Mouse (Mus musculus) testis, adult 2 months (tissue): ENCODE data around the gene Olfr52. TPM values are rescaled to one million over a fixed set of nuclear protein-coding genes. Genes with fewer than 3 reads are reported as not detected.

Source experiments
- H3K27ac ChIP-seq: fragments of 200-500 bp; 2 replicates; pipeline ENCODE4 v1.5.1; 2012; ENCODE audit warnings: low read depth, low read length; ENCODE audit not compliant: control insufficient read depth, insufficient read depth
- H3K27me3 ChIP-seq: fragments of 200-500 bp; 2 replicates; pipeline ENCODE4 v1.6.1; 2012; ENCODE audit warnings: mild to moderate bottlenecking, low read length, moderate library complexity; ENCODE audit not compliant: control insufficient read depth, insufficient read depth
- H3K36me3 ChIP-seq: fragments of 200-500 bp; 2 replicates; pipeline ENCODE4 v1.6.1; 2012; ENCODE audit warnings: mild to moderate bottlenecking, low read length; ENCODE audit not compliant: control insufficient read depth, insufficient read depth
- H3K4me1 ChIP-seq: fragments of 200-500 bp; 2 replicates; pipeline ENCODE4 v1.6.1; 2012; ENCODE audit warnings: low read length; ENCODE audit not compliant: control insufficient read depth, insufficient read depth
- H3K4me3 ChIP-seq: fragments of 200-500 bp; 2 replicates; pipeline ENCODE4 v1.5.1; 2012; ENCODE audit warnings: low read depth, mild to moderate bottlenecking, low read length, moderate library complexity, mixed read lengths; ENCODE audit not compliant: control insufficient read depth
- CTCF ChIP-seq: fragments of 200-500 bp; IDR thresholded peaks from 2 replicates; pipeline ENCODE4 v1.5.1; 2012; ENCODE audit warnings: low read depth, mild to moderate bottlenecking, inconsistent platforms, low read length, moderate library complexity; ENCODE audit not compliant: control insufficient read depth, insufficient read depth, insufficient replicate concordance
- POLR2A ChIP-seq: fragments of 200-500 bp; IDR thresholded peaks from 2 replicates; pipeline ENCODE4 v1.6.1; 2012; ENCODE audit warnings: low read depth, mild to moderate bottlenecking, inconsistent platforms, low read length, moderate library complexity; ENCODE audit not compliant: control insufficient read depth
- polyA plus RNA-seq: library from polyadenylated mRNA; depleted of rRNA; stranded (reverse); fragments of >200 nt; gene quantifications from 2 replicates; pipeline ENCODE4 v1.2.3, GENCODE M21; 2012; rRNA removed

Gene Olfr52
- polyA plus RNA-seq, 1 experiment, result not detected

GRCm38 (mm10) chr2:86167422-86167821 lies 18.1 kb downstream of the Olfr52 start, which contains the start of gene Olfr1043:
Gene Olfr1043 (minus strand): TSS chr2:86167522.
- no peaks in the 10 kb centered on the region for H3K27me3 ChIP-seq
- H3K4me3 ChIP-seq, result no peak within 1 kb of the TSS
- no peak within 1 kb of the TSS for H3K27ac ChIP-seq
- no peak for TF ChIP-seq POLR2A
- no peak for TF ChIP-seq CTCF
- no peaks in the 10 kb centered on the region for H3K36me3 ChIP-seq
- no peaks in the 10 kb centered on the region for H3K4me1 ChIP-seq

DNA sequence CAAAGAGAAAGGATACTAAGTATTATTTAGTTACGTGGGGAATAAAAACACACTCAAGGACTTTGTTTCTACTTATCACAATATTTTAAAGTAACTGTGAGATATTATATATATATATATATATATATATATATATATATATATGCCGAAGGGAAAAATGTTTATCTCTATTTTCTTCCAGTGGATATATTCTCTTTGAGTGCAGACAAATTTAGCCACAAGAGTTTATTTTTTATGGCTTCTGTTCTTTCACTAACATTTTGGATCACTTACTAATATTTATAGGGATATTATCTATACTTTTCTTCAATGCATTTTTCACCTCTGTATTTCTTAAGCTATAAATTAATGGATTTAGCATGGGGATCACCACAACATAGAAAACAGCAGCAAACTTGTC lies 23.7 kb downstream of the Olfr52 start, which contains the start of gene Olfr1042:
Olfr1042 (minus strand) TSS at position 101 of the 400 bp plus-strand sequence.
- Histone ChIP-seq H3K27me3 (no peaks in the 10 kb centered on the region), H3K27ac (no peak within 1 kb of the TSS), H3K4me1 (no peaks in the 10 kb centered on the region), H3K4me3 (no peak within 1 kb of the TSS), H3K36me3 (no peaks in the 10 kb centered on the region)
- no peak for TF ChIP-seq POLR2A
- TF ChIP-seq CTCF, result no peak

DNA sequence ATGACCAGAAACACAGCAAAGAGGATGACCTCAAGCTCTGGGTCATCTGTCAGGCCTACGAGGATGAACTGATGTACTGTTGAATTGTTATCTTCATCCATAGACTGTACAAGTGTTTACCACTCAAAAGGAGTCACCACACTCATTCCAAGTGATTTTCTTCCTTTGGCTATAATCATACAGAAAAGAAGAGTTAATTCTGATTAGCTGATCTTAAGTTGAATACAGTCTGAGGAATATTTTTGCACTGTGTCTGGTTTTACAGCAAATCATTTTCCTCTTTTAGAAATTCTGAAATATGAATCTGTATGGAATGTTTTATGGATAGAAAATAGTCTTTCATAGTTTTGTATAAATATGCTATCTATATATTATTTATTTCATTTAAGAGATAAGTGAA lies 38.9 kb downstream of the Olfr52 start, which contains the start of gene Olfr1040:
Olfr1040 (minus strand) TSS at position 101 of the 400 bp plus-strand sequence.
- H3K4me1 ChIP-seq, result no peaks in the 10 kb centered on the region
- no peak within 1 kb of the TSS for H3K27ac ChIP-seq
- no peak for TF ChIP-seq POLR2A
- no peak for TF ChIP-seq CTCF
- no peaks in the 10 kb centered on the region for H3K36me3 ChIP-seq
- H3K4me3 ChIP-seq, result no peak within 1 kb of the TSS
- H3K27me3 ChIP-seq, result no peaks in the 10 kb centered on the region

DNA sequence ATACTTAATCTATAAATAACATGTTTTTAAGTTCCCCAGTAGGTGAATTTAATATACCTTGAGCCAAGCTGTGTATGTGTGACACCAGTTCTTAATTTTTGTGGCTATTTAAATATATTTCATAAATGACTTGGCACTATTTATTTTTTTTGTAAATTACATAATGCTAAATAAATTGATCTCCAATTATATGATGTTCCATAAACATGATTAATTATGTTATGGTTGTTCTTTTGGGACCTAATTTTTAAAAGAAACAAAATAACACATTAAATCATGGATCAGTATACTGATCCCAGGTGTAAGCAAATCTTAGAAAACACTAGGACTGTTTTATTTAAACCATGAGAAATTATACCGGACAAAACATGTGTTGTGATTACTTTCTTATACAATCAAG lies 49.7 kb downstream of the Olfr52 start, which contains the start of gene Olfr1039:
Olfr1039 (minus strand) TSS at position 101 of the 400 bp plus-strand sequence.
- Histone ChIP-seq H3K4me1 (no peaks in the 10 kb centered on the region), H3K36me3 (no peaks in the 10 kb centered on the region), H3K27ac (no peak within 1 kb of the TSS), H3K4me3 (no peak within 1 kb of the TSS), H3K27me3 (no peaks in the 10 kb centered on the region)
- TF ChIP-seq POLR2A (no peak), CTCF (no peak)

Other genes starting within 250 kb of the Olfr52 start
- gene Olfr1028, start 235.2 kb downstream of the Olfr52 start, polyA plus RNA-seq, result not detected in 2 replicates
- 0.02 and 0.31 TPM in 2 replicates for gene Olfr1029, start 211.8 kb downstream of the Olfr52 start, polyA plus RNA-seq
- gene Olfr1030, start 206.4 kb downstream of the Olfr52 start, polyA plus RNA-seq, result not detected in 2 replicates
- not detected in 2 replicates for gene Olfr1031, start 195.4 kb downstream of the Olfr52 start, polyA plus RNA-seq
- gene Olfr1032, start 180.1 kb downstream of the Olfr52 start, polyA plus RNA-seq, result not detected in 2 replicates
- gene Olfr1033, start 165.1 kb downstream of the Olfr52 start, polyA plus RNA-seq, result 0.35 and 1.1 TPM in 2 replicates
- gene Olfr1034, start 139.8 kb downstream of the Olfr52 start, polyA plus RNA-seq, result not detected in 2 replicates
- gene Olfr1036, start 111.7 kb downstream of the Olfr52 start, polyA plus RNA-seq, result not detected in 2 replicates
- not detected in 2 replicates for gene Olfr1037, start 98.3 kb downstream of the Olfr52 start, polyA plus RNA-seq
- gene Olfr1039, start 49.8 kb downstream of the Olfr52 start, polyA plus RNA-seq, result not detected in 2 replicates
- not detected in 2 replicates for gene Olfr1040, start 39.0 kb downstream of the Olfr52 start, polyA plus RNA-seq
- not detected in 2 replicates for gene Olfr1042, start 23.8 kb downstream of the Olfr52 start, polyA plus RNA-seq
- not detected in 2 replicates for gene Olfr1043, start 18.2 kb downstream of the Olfr52 start, polyA plus RNA-seq
- gene Olfr1044, start 7.9 kb downstream of the Olfr52 start, polyA plus RNA-seq, result not detected in 2 replicates
- not detected in 2 replicates for gene Olfr1045, start 17.3 kb upstream of the Olfr52 start, polyA plus RNA-seq
- not detected in 2 replicates for gene Olfr1046, start 33.6 kb upstream of the Olfr52 start, polyA plus RNA-seq
- not detected in 2 replicates for gene Olfr1047, start 45.7 kb upstream of the Olfr52 start, polyA plus RNA-seq
- gene Olfr1048, start 54.6 kb upstream of the Olfr52 start, polyA plus RNA-seq, result not detected in 2 replicates
- not detected in 2 replicates for gene Olfr1049, start 72.6 kb upstream of the Olfr52 start, polyA plus RNA-seq
- gene Olfr1051, start 93.4 kb upstream of the Olfr52 start, polyA plus RNA-seq, result not detected in 2 replicates
- gene Olfr1052, start 106.8 kb upstream of the Olfr52 start, polyA plus RNA-seq, result not detected in 2 replicates
- gene Olfr1053, start 129.6 kb upstream of the Olfr52 start, polyA plus RNA-seq, result not detected in 2 replicates
- gene Olfr1054, start 149.8 kb upstream of the Olfr52 start, polyA plus RNA-seq, result not detected in 2 replicates
- not detected in 2 replicates for gene Olfr1055, start 164.6 kb upstream of the Olfr52 start, polyA plus RNA-seq
- gene Olfr1056, start 176.8 kb upstream of the Olfr52 start, polyA plus RNA-seq, result not detected in 2 replicates
- not detected in 2 replicates for gene Olfr1057, start 192.7 kb upstream of the Olfr52 start, polyA plus RNA-seq
- gene Olfr1058, start 202.9 kb upstream of the Olfr52 start, polyA plus RNA-seq, result not detected in 2 replicates
- gene Olfr1061, start 228.4 kb upstream of the Olfr52 start, polyA plus RNA-seq, result not detected in 2 replicates
- gene Olfr1062, start 241.1 kb upstream of the Olfr52 start, polyA plus RNA-seq, result not detected in 2 replicates